Mouse (Mus musculus): ENCODE measurements at regions not wholly inside any gene's neighbourhood (a gene's known extent, or its start where the extent isn't known, plus 50 kb on each side); places are given as distances from the start of the nearest gene placed in this dataset.
"Not testable (repeated sequence)": the region's sequence is repeated elsewhere in the genome, so short reads cannot be mapped to it uniquely, and the experiment has no call there.

DNA sequence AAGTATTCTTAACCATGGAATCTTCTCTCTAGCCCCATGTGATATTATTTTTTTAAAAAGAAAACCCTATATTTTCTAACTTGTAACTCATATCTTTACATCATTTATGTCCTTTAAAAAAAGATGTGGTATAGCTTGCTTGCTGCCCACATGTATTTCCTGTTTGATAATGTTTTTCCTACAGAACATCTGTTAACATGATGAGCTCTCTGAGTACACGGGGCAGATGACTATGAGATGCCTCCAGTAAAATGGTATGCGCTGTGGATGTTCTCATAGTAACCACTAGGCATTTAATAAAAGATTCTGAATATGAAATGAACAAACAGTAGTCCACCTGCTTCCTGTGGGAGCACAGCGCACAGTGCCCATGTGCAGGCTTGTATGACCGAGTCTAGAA, 101.3 kb upstream of the Gm5148 start:
- no peak for DNase-seq (ENCODE audit: low read depth)

DNA sequence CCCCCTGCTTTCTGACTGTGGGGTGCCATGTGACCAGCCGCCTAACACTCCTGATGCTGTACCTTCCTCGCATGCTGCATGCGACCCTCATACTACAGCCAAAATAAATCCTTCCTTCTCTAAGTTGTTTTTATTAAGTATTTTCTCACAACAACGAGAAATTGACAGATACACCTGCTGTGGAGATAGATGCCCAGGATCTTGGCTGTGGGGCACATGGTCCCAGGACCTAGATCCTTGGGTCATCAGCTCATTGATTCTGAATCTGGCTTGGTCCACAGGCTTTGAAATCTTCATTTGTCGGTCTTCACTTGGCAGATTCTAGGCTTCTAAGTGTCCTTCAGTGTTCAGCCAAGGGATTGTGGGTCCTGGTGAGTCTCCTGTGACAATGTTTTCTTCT, 100.4 kb upstream of the Gm5148 start:
- no peak for DNase-seq (ENCODE audit: low read depth)

- no peak for DNase-seq (ENCODE audit: low read depth)
Measured at GRCm38 (mm10) chr3:37819503-37819902, 95.2 kb upstream of the Gm5148 start.

- DNase-seq (ENCODE audit: low read depth), result no peak
Measured at GRCm38 (mm10) chr3:37817434-37817805, 93.1 kb upstream of the Gm5148 start.

- no peak for DNase-seq (ENCODE audit: low read depth)
Measured at GRCm38 (mm10) chr3:37816781-37817433, 92.6 kb upstream of the Gm5148 start.

DNA sequence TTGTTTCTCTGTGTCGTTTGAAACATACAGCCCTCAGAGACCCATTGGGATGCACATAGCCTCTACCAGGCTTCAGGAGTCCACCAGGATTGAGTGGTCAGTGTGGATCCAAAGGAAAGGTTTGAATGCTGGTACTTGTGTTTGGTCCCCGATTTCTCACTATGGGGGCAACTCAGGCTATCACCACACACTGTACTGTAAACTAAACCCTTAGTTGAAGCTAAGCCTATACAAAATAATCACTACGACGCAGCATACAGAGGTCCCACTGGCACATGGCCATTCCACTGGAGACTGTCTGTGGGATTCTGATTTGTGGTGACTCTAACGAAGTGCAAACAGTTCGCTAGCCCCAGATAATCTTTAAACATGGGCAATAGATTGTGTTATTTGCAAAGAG, 91.5 kb upstream of the Gm5148 start:
- no peak for DNase-seq (ENCODE audit: low read depth)

DNA sequence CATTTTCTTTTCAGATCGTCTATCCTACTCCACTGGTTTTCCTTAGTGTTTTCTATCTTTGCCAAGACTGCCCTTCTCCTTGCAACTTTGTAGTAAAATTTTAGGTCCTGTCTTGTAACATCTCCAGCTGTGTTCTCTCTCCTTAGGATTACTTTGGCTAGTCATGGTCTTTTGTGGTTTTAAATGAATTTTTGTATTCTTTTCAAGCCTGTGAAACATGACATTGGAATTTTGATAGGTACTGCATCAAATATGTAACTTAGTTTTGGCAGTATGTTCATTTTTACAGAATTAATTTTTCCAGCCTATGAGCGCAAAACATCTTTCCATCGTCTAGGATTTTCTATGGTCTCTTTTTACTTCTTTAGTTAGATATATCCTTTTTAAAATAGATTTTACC, 88.6 kb upstream of the Gm5148 start:
- DNase-seq (ENCODE audit: low read depth), result no peak

- no peak for DNase-seq (ENCODE audit: low read depth)
Measured at GRCm38 (mm10) chr3:37811429-37811828, 87.1 kb upstream of the Gm5148 start.

DNA sequence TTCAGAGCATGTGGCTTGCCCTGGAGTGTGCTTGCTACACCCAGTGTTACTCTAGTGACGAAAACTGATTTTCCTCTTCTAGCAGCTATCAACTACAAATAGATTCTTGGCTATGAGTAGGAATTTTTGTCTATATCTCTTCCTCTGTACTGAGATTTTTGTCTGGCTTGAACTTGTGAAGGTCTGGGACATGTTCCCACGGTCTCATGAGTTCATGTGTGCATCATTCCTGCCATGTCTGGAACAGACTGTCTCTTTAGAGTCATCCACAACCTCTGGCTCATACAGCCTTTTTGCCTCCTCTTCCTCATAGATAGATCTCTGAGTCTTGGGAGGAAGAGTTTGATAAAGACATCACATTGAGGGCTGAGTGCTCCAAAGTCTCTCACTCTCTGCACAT, 86.5 kb upstream of the Gm5148 start:
- DNase-seq (ENCODE audit: low read depth), result no peak

DNA sequence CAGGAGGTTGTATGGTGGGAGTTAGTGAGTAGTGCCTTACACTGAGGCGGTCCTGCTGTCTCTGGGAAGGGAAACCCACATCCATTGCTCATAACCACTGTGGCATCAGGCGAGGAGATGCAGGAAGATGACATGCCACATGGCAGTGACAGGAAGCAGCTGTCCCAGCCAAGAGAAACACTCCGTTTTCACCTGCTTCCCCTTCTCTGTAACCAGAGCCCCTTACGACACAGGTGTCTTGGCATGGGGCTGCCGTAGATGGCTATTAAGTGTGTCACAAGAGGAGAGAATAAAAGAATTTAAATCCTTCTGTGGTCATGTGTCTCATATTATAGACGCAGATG, 81.5 kb upstream of the Gm5148 start:
- peak; percentile 31 for DNase-seq (ENCODE audit: low read depth)

- no peak for DNase-seq (ENCODE audit: low read depth)
Measured at GRCm38 (mm10) chr3:37804941-37805804, 80.9 kb upstream of the Gm5148 start.

DNA sequence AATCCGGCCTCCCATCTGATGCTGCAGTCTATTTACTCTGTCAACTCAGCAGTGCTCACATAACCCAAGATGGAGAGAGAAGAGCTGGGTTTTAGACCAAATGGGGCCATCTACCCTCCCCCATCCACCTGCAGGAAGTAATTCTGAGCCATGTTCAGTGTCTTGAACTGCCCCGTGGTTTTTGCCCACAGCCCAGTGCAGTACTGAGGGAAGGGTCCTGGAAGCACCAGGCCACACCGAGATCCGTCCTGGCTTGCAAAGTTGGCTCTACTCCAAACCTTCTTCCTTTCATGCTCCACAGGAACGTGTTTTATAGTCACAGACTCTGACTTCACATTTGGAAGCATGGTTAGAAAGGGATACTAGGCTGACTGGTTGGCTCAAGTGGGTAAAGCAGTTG, 80.0 kb upstream of the Gm5148 start:
- DNase-seq (ENCODE audit: low read depth), result no peak

GRCm38 (mm10) chr3:37803781-37804180, 79.5 kb upstream of the Gm5148 start:
- not testable (repeated sequence) for DNase-seq (ENCODE audit: low read depth)

GRCm38 (mm10) chr3:37801551-37801950, 77.3 kb upstream of the Gm5148 start:
- no peak for DNase-seq (ENCODE audit: low read depth)

GRCm38 (mm10) chr3:37799809-37800208, 75.5 kb upstream of the Gm5148 start:
- DNase-seq (ENCODE audit: low read depth), result no peak

GRCm38 (mm10) chr3:37789711-37790110, 65.4 kb upstream of the Gm5148 start:
- no peak for DNase-seq (ENCODE audit: low read depth)

GRCm38 (mm10) chr3:37789143-37789697, 64.9 kb upstream of the Gm5148 start:
- no peak for DNase-seq (ENCODE audit: low read depth)

DNA sequence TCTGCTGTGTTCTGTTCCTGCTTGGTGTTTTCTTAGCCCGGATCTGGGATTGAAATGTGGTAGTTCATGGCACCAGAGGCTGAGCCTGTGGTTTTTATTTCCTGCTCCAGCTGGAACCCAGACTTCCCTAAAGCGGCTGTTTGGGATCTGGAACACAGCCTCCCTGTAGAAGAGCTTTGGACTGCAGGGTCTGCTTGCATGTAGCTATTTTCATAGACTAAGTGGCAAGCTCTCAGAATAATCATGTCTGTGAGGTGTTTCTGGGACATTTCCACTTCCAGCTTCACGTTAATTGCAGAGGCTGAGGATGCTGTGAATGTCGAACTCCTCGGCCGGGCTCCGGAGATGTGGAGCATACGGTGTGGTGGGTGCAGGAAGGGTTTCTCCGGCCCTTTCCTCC, 64.1 kb upstream of the Gm5148 start:
- DNase-seq (ENCODE audit: low read depth), result no peak

- no peak for DNase-seq (ENCODE audit: low read depth)
Measured at GRCm38 (mm10) chr3:37786792-37787191, 62.5 kb upstream of the Gm5148 start.

GRCm38 (mm10) chr3:37781086-37781485, 56.8 kb upstream of the Gm5148 start:
- DNase-seq (ENCODE audit: low read depth), result no peak

- no peak for DNase-seq (ENCODE audit: low read depth)
Measured at GRCm38 (mm10) chr3:37779867-37780475, 55.7 kb upstream of the Gm5148 start.

DNA sequence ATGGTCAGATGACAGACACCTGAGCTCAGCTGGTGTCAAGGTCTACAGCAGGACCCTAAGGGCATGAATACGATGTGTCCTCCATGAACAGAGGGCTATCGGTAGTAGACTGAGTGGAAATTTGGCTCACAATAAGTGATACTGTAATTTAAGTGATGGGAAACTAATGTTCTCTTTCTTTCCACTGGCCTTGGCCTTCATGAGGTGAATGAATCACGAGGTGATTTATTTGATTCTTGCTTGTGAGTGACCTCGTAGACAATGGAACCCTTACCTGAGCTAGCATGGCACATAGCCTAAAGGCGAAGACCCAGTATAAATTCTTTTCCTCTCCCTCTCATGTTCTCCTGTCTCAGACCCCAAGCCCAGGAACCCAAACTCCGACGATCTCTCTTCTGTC, 54.1 kb upstream of the Gm5148 start:
- DNase-seq (ENCODE audit: low read depth), result no peak

DNA sequence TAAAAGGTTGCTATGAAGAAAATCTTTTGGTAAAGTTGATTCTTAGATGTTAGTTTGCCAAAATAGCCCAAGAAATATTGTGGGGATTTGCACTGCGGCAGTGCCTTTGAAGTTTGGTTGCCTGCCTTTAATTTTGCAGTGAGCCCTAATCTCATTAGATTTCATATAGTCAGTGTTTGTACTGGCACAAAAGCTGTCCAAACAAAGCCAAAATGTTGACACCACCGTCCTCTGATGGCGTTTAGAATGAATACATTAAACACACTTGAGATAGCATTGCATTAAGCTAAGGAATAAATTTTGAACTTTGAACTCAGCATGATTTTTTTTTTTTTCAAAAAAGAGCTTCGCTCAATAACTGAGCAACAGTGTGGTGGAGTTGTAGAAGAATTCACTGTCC, 51.9 kb upstream of the Gm5148 start:
- DNase-seq (ENCODE audit: low read depth), result no peak

All from naive thymus-derived CD4-positive, alpha-beta T cell, adult 2 months (primary cell).